In genomic region chr12:5542701-5543100, GRCm38 (mm10) we compare ENCODE assay signal across 27 mouse cellular contexts.
"Had no signal": no experiment of that assay in that cellular context is flagged by ENCODE, and none has a peak within 500 bp of the region (broad histone marks: within the 10 kb centered on the region; RNA-seq: fewer than 3 reads in every experiment).

No protein-coding gene starts in this region.

- H3K4me1 ChIP-seq: embryonic facial prominence, embryonic 10.5 days; embryonic facial prominence, embryonic 12.5 days; embryonic facial prominence, embryonic 13.5 days; embryonic facial prominence, embryonic 15.5 days; forebrain, embryonic 10.5 days; forebrain, embryonic 12.5 days; forebrain, embryonic 15.5 days had no signal

- H3K27me3 ChIP-seq: embryonic facial prominence, embryonic 12.5 days; embryonic facial prominence, embryonic 13.5 days; embryonic facial prominence, embryonic 15.5 days; forebrain, embryonic 12.5 days; forebrain, embryonic 13.5 days; forebrain, embryonic 15.5 days had no signal

- H3K9ac ChIP-seq: embryonic facial prominence, embryonic 12.5 days; embryonic facial prominence, embryonic 13.5 days; embryonic facial prominence, embryonic 15.5 days; forebrain, embryonic 12.5 days; forebrain, embryonic 13.5 days; forebrain, embryonic 15.5 days; forebrain, postnatal 0 days had no signal

- H3K27ac ChIP-seq: embryonic facial prominence, embryonic 10.5 days; embryonic facial prominence, embryonic 12.5 days; embryonic facial prominence, embryonic 13.5 days; embryonic facial prominence, embryonic 15.5 days; forebrain, embryonic 10.5 days; forebrain, embryonic 12.5 days; forebrain, embryonic 13.5 days; forebrain, embryonic 15.5 days; gastrocnemius, adult 2 months; heart, adult 2 months had no signal

- H3K4me2 ChIP-seq: embryonic facial prominence, embryonic 12.5 days; embryonic facial prominence, embryonic 13.5 days; embryonic facial prominence, embryonic 15.5 days; forebrain, embryonic 12.5 days; forebrain, embryonic 13.5 days; forebrain, embryonic 15.5 days had no signal

- DNase-seq: cerebellum, adult 9-10 months; cerebellum, adult 9-11 months; cerebellum, postnatal 10 days; cerebellum, postnatal 14 days; cerebellum, postnatal 25 days; cerebellum, postnatal 36 days; embryo, embryonic 11 days; forebrain, postnatal 0 days; gastrocnemius, adult 2 months; gastrocnemius, postnatal 10 days; gastrocnemius, postnatal 14 days; gastrocnemius, postnatal 25 days; gastrocnemius, postnatal 36 days; heart, adult 11 months; heart, adult 18-20 months; heart, adult 2 months had no signal

- H3K9me3 ChIP-seq: embryonic facial prominence, embryonic 10.5 days; embryonic facial prominence, embryonic 12.5 days; embryonic facial prominence, embryonic 13.5 days; embryonic facial prominence, embryonic 15.5 days; forebrain, embryonic 10.5 days; forebrain, embryonic 12.5 days; forebrain, embryonic 13.5 days; forebrain, embryonic 15.5 days had no signal

- H3K36me3 ChIP-seq: embryonic facial prominence, embryonic 10.5 days; embryonic facial prominence, embryonic 12.5 days; embryonic facial prominence, embryonic 13.5 days; embryonic facial prominence, embryonic 15.5 days; forebrain, embryonic 10.5 days; forebrain, embryonic 12.5 days; forebrain, embryonic 15.5 days had no signal

- H3K4me3 ChIP-seq: embryonic facial prominence, embryonic 10.5 days; embryonic facial prominence, embryonic 12.5 days; embryonic facial prominence, embryonic 13.5 days; embryonic facial prominence, embryonic 15.5 days; erythroblast, embryonic 14.5 days; forebrain, embryonic 10.5 days; forebrain, embryonic 12.5 days; forebrain, embryonic 13.5 days; forebrain, embryonic 15.5 days; gastrocnemius, adult 2 months; heart, adult 2 months had no signal

- ATAC-seq: forebrain, embryonic 13.5 days; forebrain, embryonic 14.5 days; forebrain, embryonic 15.5 days; forebrain, embryonic 16.5 days; forebrain, postnatal 0 days had no signal
